Mouse (Mus musculus) megakaryocyte, embryonic 14.5 days (primary cell): Measurements from ENCODE around the gene Podxl2. TPM values are rescaled to one million over a fixed set of nuclear protein-coding genes. Genes with fewer than 3 reads are reported as not detected.

Source experiments
- H3K27me3 ChIP-seq: replicated peaks from 2 replicates; pipeline ENCODE3; 2012; ENCODE audit warnings: inconsistent platforms
- H3K36me3 ChIP-seq: replicated peaks from 2 replicates; pipeline ENCODE3; 2012; ENCODE audit warnings: low read length, inconsistent platforms, mixed read lengths
- H3K4me1 ChIP-seq: 2 replicates; pipeline ENCODE4 v1.6.1; 2012; ENCODE audit warnings: inconsistent platforms
- H3K4me3 ChIP-seq: replicated peaks from 2 replicates; pipeline ENCODE3; 2012; ENCODE audit warnings: moderate library complexity, mild to moderate bottlenecking, inconsistent platforms
- H3K9me3 ChIP-seq: 2 replicates; pipeline ENCODE4 v1.6.1; 2012; ENCODE audit warnings: inconsistent platforms
- FLI1 ChIP-seq: IDR thresholded peaks from 2 replicates; pipeline ENCODE4 v1.6.1; 2012; ENCODE audit warnings: low read length, inconsistent platforms, mixed read lengths
- GATA1 ChIP-seq: IDR thresholded peaks from 3 replicates; pipeline ENCODE4 v1.6.1; 2012; ENCODE audit warnings: mixed read lengths, low read length, inconsistent platforms, borderline replicate concordance
- polyA plus RNA-seq: library from polyadenylated mRNA; stranded (reverse); fragments of >175 nt; gene quantifications from 2 replicates; pipeline ENCODE4 v1.2.3, GENCODE M21; 2012; ENCODE audit warnings: low replicate concordance; ENCODE audit not compliant: insufficient read depth

Gene Podxl2
- 1.2 and 3.2 TPM in 2 replicates for polyA plus RNA-seq

- Histone ChIP-seq H3K36me3 (peaks cover 4% of the 10 kb centered on the region), H3K27me3 (peaks cover 69% of the 10 kb centered on the region), H3K9me3 (peaks cover 32% of the 10 kb centered on the region), H3K4me1 (peaks cover 22% of the 10 kb centered on the region), H3K4me3 (peak within 1 kb of the TSS; percentile 89)
- no peak for TF ChIP-seq GATA1
- TF ChIP-seq FLI1 = no peak
Measured at GRCm38 (mm10) chr6:88874868-88875508, at the start of gene Podxl2. TSS of gene Podxl2 (minus strand) at chr6:88875044.

- H3K36me3 ChIP-seq = no peaks in the 10 kb centered on the region
- H3K27me3 ChIP-seq = peaks cover 28% of the 10 kb centered on the region
- no peak overlapping the region for H3K4me3 ChIP-seq
- TF ChIP-seq FLI1 (no peak), GATA1 (no peak)
- H3K9me3 ChIP-seq = no peaks in the 10 kb centered on the region
- H3K4me1 ChIP-seq = peaks cover 54% of the 10 kb centered on the region
Measured at GRCm38 (mm10) chr6:88918802-88919201, 44.0 kb upstream of the Podxl2 start.

- no peak overlapping the region for H3K4me3 ChIP-seq
- peaks cover 22% of the 10 kb centered on the region for H3K36me3 ChIP-seq
- H3K9me3 ChIP-seq = no peaks in the 10 kb centered on the region
- H3K4me1 ChIP-seq = peaks cover 69% of the 10 kb centered on the region
- H3K27me3 ChIP-seq = peaks cover 22% of the 10 kb centered on the region
- no peak for TF ChIP-seq GATA1
- no peak for TF ChIP-seq FLI1
Measured at GRCm38 (mm10) chr6:88916153-88916552, 41.3 kb upstream of the Podxl2 start.

- Histone ChIP-seq H3K9me3 (no peaks in the 10 kb centered on the region), H3K4me1 (peaks cover 68% of the 10 kb centered on the region), H3K27me3 (peaks cover 17% of the 10 kb centered on the region), H3K36me3 (peaks cover 28% of the 10 kb centered on the region), H3K4me3 (peak overlapping the region; percentile 51)
- TF ChIP-seq FLI1 (no peak), GATA1 (peak; percentile 68; the same call in 1 of the 3 replicates)
Measured at GRCm38 (mm10) chr6:88915510-88915909, 40.7 kb upstream of the Podxl2 start.

GRCm38 (mm10) chr6:88914799-88915198 lies 40.0 kb upstream of the Podxl2 start:
- peaks cover 17% of the 10 kb centered on the region for H3K27me3 ChIP-seq
- TF ChIP-seq GATA1 (no peak), FLI1 (no peak)
- no peaks in the 10 kb centered on the region for H3K9me3 ChIP-seq
- peak overlapping the region; percentile 14 for H3K4me3 ChIP-seq
- H3K36me3 ChIP-seq = peaks cover 35% of the 10 kb centered on the region
- peaks cover 60% of the 10 kb centered on the region for H3K4me1 ChIP-seq

- H3K9me3 ChIP-seq = no peaks in the 10 kb centered on the region
- peaks cover 11% of the 10 kb centered on the region for H3K27me3 ChIP-seq
- TF ChIP-seq GATA1 (no peak), FLI1 (no peak)
- peaks cover 49% of the 10 kb centered on the region for H3K36me3 ChIP-seq
- H3K4me1 ChIP-seq = peaks cover 68% of the 10 kb centered on the region
- no peak overlapping the region for H3K4me3 ChIP-seq
Measured at GRCm38 (mm10) chr6:88913440-88913839, 38.6 kb upstream of the Podxl2 start.

- Histone ChIP-seq H3K9me3 (no peaks in the 10 kb centered on the region), H3K36me3 (peaks cover 53% of the 10 kb centered on the region)
Measured at GRCm38 (mm10) chr6:88913022-88913421, 38.2 kb upstream of the Podxl2 start.

GRCm38 (mm10) chr6:88909151-88909550 lies 34.3 kb upstream of the Podxl2 start:
- TF ChIP-seq GATA1 (no peak), FLI1 (no peak)
- peaks cover 75% of the 10 kb centered on the region for H3K4me1 ChIP-seq
- H3K36me3 ChIP-seq = peaks cover 88% of the 10 kb centered on the region

More at GRCm38 (mm10) chr6:88913022-88913421, 38.2 kb upstream of the Podxl2 start:
- no peak overlapping the region for H3K4me3 ChIP-seq
- peaks cover 7% of the 10 kb centered on the region for H3K27me3 ChIP-seq
- TF ChIP-seq FLI1 (no peak), GATA1 (no peak)
- H3K4me1 ChIP-seq = peaks cover 69% of the 10 kb centered on the region

GRCm38 (mm10) chr6:88906369-88907108 lies 31.7 kb upstream of the Podxl2 start:
- H3K27me3 ChIP-seq = no peaks in the 10 kb centered on the region
- peak overlapping the region; percentile 56 for H3K4me3 ChIP-seq
- peaks cover 71% of the 10 kb centered on the region for H3K36me3 ChIP-seq
- peaks cover 75% of the 10 kb centered on the region for H3K4me1 ChIP-seq
- TF ChIP-seq FLI1 (no peak), GATA1 (no peak)
- H3K9me3 ChIP-seq = no peaks in the 10 kb centered on the region

More at GRCm38 (mm10) chr6:88909151-88909550, 34.3 kb upstream of the Podxl2 start:
- Histone ChIP-seq H3K27me3 (no peaks in the 10 kb centered on the region), H3K4me3 (no peak overlapping the region), H3K9me3 (no peaks in the 10 kb centered on the region)

GRCm38 (mm10) chr6:88905042-88905441 lies 30.2 kb upstream of the Podxl2 start:
- no peaks in the 10 kb centered on the region for H3K27me3 ChIP-seq
- peaks cover 56% of the 10 kb centered on the region for H3K36me3 ChIP-seq
- no peaks in the 10 kb centered on the region for H3K9me3 ChIP-seq
- peak overlapping the region; percentile 50 for H3K4me3 ChIP-seq
- H3K4me1 ChIP-seq = peaks cover 83% of the 10 kb centered on the region
- TF ChIP-seq GATA1 (no peak), FLI1 (no peak)
